Mouse (Mus musculus) kidney, adult 18-20 months (tissue): ENCODE data around the gene Gm20388.
"Not testable (repeated sequence)": the region's sequence is repeated elsewhere in the genome, so short reads cannot be mapped to it uniquely, and the experiment has no call there.

Experiments
- DNase-seq: peaks from one replicate; pipeline ENCODE4 v3.0.0; 2021

Gene Gm20388

GRCm38 (mm10) chr8:123193771-123194170 lies 3283.1 kb downstream of the Gm20388 start:
- no peak for DNase-seq

GRCm38 (mm10) chr8:123197016-123197415 lies 3286.4 kb downstream of the Gm20388 start:
- not testable (repeated sequence) for DNase-seq

GRCm38 (mm10) chr8:123199864-123200263 lies 3289.2 kb downstream of the Gm20388 start:
- no peak for DNase-seq

- DNase-seq: peak; percentile 77
These were observed 3291.6 kb downstream of the Gm20388 start for GRCm38 (mm10) chr8:123202288-123202687.

- no peak for DNase-seq
These were observed 3292.9 kb downstream of the Gm20388 start for GRCm38 (mm10) chr8:123203571-123203970.

GRCm38 (mm10) chr8:123211876-123212275 lies 3301.2 kb downstream of the Gm20388 start:
- DNase-seq: no peak

GRCm38 (mm10) chr8:123212321-123213117 lies 3301.9 kb downstream of the Gm20388 start, which contains the start of the genes Chmp1a and Spata33:
Chmp1a (minus strand) TSS chr8:123212763.
Spata33 (plus strand) TSS chr8:123212832.
- peak; percentile 94 for DNase-seq

- DNase-seq: no peak
These were observed 3302.6 kb downstream of the Gm20388 start for GRCm38 (mm10) chr8:123213118-123213772.

- DNase-seq: no peak
These were observed 3304.8 kb downstream of the Gm20388 start for GRCm38 (mm10) chr8:123215430-123215829.

GRCm38 (mm10) chr8:123220917-123221316 lies 3310.3 kb downstream of the Gm20388 start:
- DNase-seq: no peak

- peak; percentile 96 for DNase-seq
These were observed 3313.9 kb downstream of the Gm20388 start, which contains the start of gene Cdk10 for GRCm38 (mm10) chr8:123224278-123225266. Cdk10 (plus strand) TSS chr8:123224842.

GRCm38 (mm10) chr8:123228416-123228815 lies 3317.8 kb downstream of the Gm20388 start:
- no peak for DNase-seq

GRCm38 (mm10) chr8:123230326-123230725 lies 3319.7 kb downstream of the Gm20388 start:
- DNase-seq: not testable (repeated sequence)

GRCm38 (mm10) chr8:123231742-123232141 lies 3321.1 kb downstream of the Gm20388 start:
- no peak for DNase-seq

- no peak for DNase-seq
These were observed 3321.9 kb downstream of the Gm20388 start for GRCm38 (mm10) chr8:123232553-123232952.

GRCm38 (mm10) chr8:123233300-123233699 lies 3322.7 kb downstream of the Gm20388 start:
- no peak for DNase-seq

GRCm38 (mm10) chr8:123233760-123234159 lies 3323.1 kb downstream of the Gm20388 start:
- DNase-seq: no peak

- DNase-seq: no peak
These were observed 3324.4 kb downstream of the Gm20388 start for GRCm38 (mm10) chr8:123234918-123235519.

- peak; percentile 94 for DNase-seq
These were observed 3325.2 kb downstream of the Gm20388 start, which contains the start of gene Spata2l for GRCm38 (mm10) chr8:123235520-123236497. Spata2l (minus strand) TSS chr8:123236233.

- DNase-seq: no peak
These were observed 3328.8 kb downstream of the Gm20388 start for GRCm38 (mm10) chr8:123239398-123239797.
